Mouse (Mus musculus): ENCODE data around the gene Aloxe3. TPM values are rescaled to one million over a fixed set of nuclear protein-coding genes. Genes with fewer than 3 reads are reported as not detected.
A peak's percentile ranks its signal among the peaks of the same experiment; 100 is the strongest.
"Not testable (repeated sequence)": the region's sequence is repeated elsewhere in the genome, so short reads cannot be mapped to it uniquely, and the experiment has no call there.

Gene Aloxe3
- polyA plus RNA-seq, 1 experiment from 2014 or later, result 0.37 TPM

GRCm38 (mm10) chr11:69091566-69092385 lies 33.9 kb upstream of the Aloxe3 start:
- H3K27ac ChIP-seq (ENCODE audit: low read depth, low read length), result 0 out of 2 replicates have a peak overlapping the region, but pooled peaks have one; percentile 16
- WGBS (ENCODE audit: insufficient replicate concordance), result 59% methylated on average over 7 of the region's 7 CpGs
- no peak overlapping the region for H3K9ac ChIP-seq (ENCODE audit: low read depth, low read length)

GRCm38 (mm10) chr11:69092386-69092751 lies 33.3 kb upstream of the Aloxe3 start:
- no peaks in the 10 kb centered on the region for H3K27me3 ChIP-seq (ENCODE audit: control insufficient read depth, insufficient read depth, low read length)
- 0% methylated on average over 3 of the region's 3 CpGs for WGBS (ENCODE audit: insufficient replicate concordance)

More at GRCm38 (mm10) chr11:69091566-69092385, 33.9 kb upstream of the Aloxe3 start:
- H3K36me3 ChIP-seq (ENCODE audit: control insufficient read depth, insufficient read depth, low read length), result 0 out of 2 replicates have a peak, but pooled peaks cover 3% of the 10 kb centered on the region
- no peaks in the 10 kb centered on the region for H3K9me3 ChIP-seq (replicated peaks; ENCODE audit: control insufficient read depth, low read length)
- no peaks in the 10 kb centered on the region for H3K27me3 ChIP-seq (ENCODE audit: control insufficient read depth, insufficient read depth, low read length)
- H3K4me1 ChIP-seq (ENCODE audit: control insufficient read depth, insufficient read depth, low read length), result peaks cover 40% of the 10 kb centered on the region
- H3K4me3 ChIP-seq (ENCODE audit: low read depth, low read length), result no peak overlapping the region
- ATAC-seq (replicated peaks; ENCODE audit: insufficient number of reproducible peaks, low FRiP score, low TSS enrichment), result no peak
- H3K4me2 ChIP-seq, result no peak overlapping the region

GRCm38 (mm10) chr11:69092871-69093270 lies 32.8 kb upstream of the Aloxe3 start:
- Histone ChIP-seq H3K9me3 (replicated peaks; ENCODE audit: control insufficient read depth, low read length) (no peaks in the 10 kb centered on the region), H3K27ac (ENCODE audit: low read depth, low read length) (no peak overlapping the region), H3K4me1 (ENCODE audit: control insufficient read depth, insufficient read depth, low read length) (peaks cover 40% of the 10 kb centered on the region), H3K9ac (ENCODE audit: low read depth, low read length) (no peak overlapping the region), H3K27me3 (ENCODE audit: control insufficient read depth, insufficient read depth, low read length) (no peaks in the 10 kb centered on the region), H3K36me3 (ENCODE audit: control insufficient read depth, insufficient read depth, low read length) (0 out of 2 replicates have a peak, but pooled peaks cover 3% of the 10 kb centered on the region), H3K4me3 (ENCODE audit: low read depth, low read length) (no peak overlapping the region), H3K4me2 (no peak overlapping the region)
- 93% methylated on average over 4 of the region's 4 CpGs for WGBS (ENCODE audit: insufficient replicate concordance)
- no peak for ATAC-seq (replicated peaks; ENCODE audit: insufficient number of reproducible peaks, low FRiP score, low TSS enrichment)

More at GRCm38 (mm10) chr11:69092386-69092751, 33.3 kb upstream of the Aloxe3 start:
- H3K4me1 ChIP-seq (ENCODE audit: control insufficient read depth, insufficient read depth, low read length), result peaks cover 40% of the 10 kb centered on the region
- H3K36me3 ChIP-seq (ENCODE audit: control insufficient read depth, insufficient read depth, low read length), result 0 out of 2 replicates have a peak, but pooled peaks cover 3% of the 10 kb centered on the region
- H3K27ac ChIP-seq (ENCODE audit: low read depth, low read length), result no peak overlapping the region
- no peak overlapping the region for H3K9ac ChIP-seq (ENCODE audit: low read depth, low read length)
- H3K4me3 ChIP-seq (ENCODE audit: low read depth, low read length), result no peak overlapping the region
- no peak overlapping the region for H3K4me2 ChIP-seq
- ATAC-seq (replicated peaks; ENCODE audit: insufficient number of reproducible peaks, low FRiP score, low TSS enrichment), result no peak
- H3K9me3 ChIP-seq (replicated peaks; ENCODE audit: control insufficient read depth, low read length), result no peaks in the 10 kb centered on the region

- H3K4me2 ChIP-seq; H3K27ac ChIP-seq (ENCODE audit: low read depth, low read length); H3K4me3 ChIP-seq (ENCODE audit: low read depth, low read length); H3K36me3 ChIP-seq (ENCODE audit: control insufficient read depth, insufficient read depth, low read length); H3K9me3 ChIP-seq (replicated peaks; ENCODE audit: control insufficient read depth, low read length); H3K9ac ChIP-seq (ENCODE audit: low read depth, low read length); ATAC-seq (replicated peaks; ENCODE audit: insufficient number of reproducible peaks, low FRiP score, low TSS enrichment); H3K27me3 ChIP-seq (ENCODE audit: control insufficient read depth, insufficient read depth, low read length): not testable (repeated sequence)
- WGBS (ENCODE audit: insufficient replicate concordance), result 80% methylated on average over 7 of the region's 7 CpGs
- H3K4me1 ChIP-seq (ENCODE audit: control insufficient read depth, insufficient read depth, low read length), result peaks cover 49% of the 10 kb centered on the region
Observed at GRCm38 (mm10) chr11:69093856-69094255, 31.8 kb upstream of the Aloxe3 start.

GRCm38 (mm10) chr11:69094697-69095429 lies 30.8 kb upstream of the Aloxe3 start, which contains the start of gene Per1:
TSS of gene Per1 (plus strand) at chr11:69095217.
- peak within 1 kb of the TSS; percentile 44 for H3K4me3 ChIP-seq (ENCODE audit: low read depth, low read length)
- ATAC-seq (replicated peaks; ENCODE audit: insufficient number of reproducible peaks, low FRiP score, low TSS enrichment), result peak; percentile 89
- peak within 1 kb of the TSS; percentile 62 for H3K9ac ChIP-seq (ENCODE audit: low read depth, low read length)
- peak within 1 kb of the TSS; percentile 94 for H3K4me2 ChIP-seq
- H3K27ac ChIP-seq (ENCODE audit: low read depth, low read length), result peak within 1 kb of the TSS; percentile 88
- 0 out of 2 replicates have a peak, but pooled peaks cover 3% of the 10 kb centered on the region for H3K36me3 ChIP-seq (ENCODE audit: control insufficient read depth, insufficient read depth, low read length)
- no peaks in the 10 kb centered on the region for H3K9me3 ChIP-seq (replicated peaks; ENCODE audit: control insufficient read depth, low read length)
- H3K4me1 ChIP-seq (ENCODE audit: control insufficient read depth, insufficient read depth, low read length), result peaks cover 51% of the 10 kb centered on the region
- under 1% methylated on average over 37 of the region's 37 CpGs for WGBS (ENCODE audit: insufficient replicate concordance)
- no peaks in the 10 kb centered on the region for H3K27me3 ChIP-seq (ENCODE audit: control insufficient read depth, insufficient read depth, low read length)

GRCm38 (mm10) chr11:69095511-69096231 lies 30.0 kb upstream of the Aloxe3 start:
- Histone ChIP-seq H3K27me3 (ENCODE audit: control insufficient read depth, insufficient read depth, low read length) (no peaks in the 10 kb centered on the region), H3K9ac (ENCODE audit: low read depth, low read length) (peak overlapping the region; percentile 62), H3K36me3 (ENCODE audit: control insufficient read depth, insufficient read depth, low read length) (no peaks in the 10 kb centered on the region; the same call in 1 of the 2 replicates), H3K27ac (ENCODE audit: low read depth, low read length) (peak overlapping the region; percentile 88), H3K9me3 (replicated peaks; ENCODE audit: control insufficient read depth, low read length) (no peaks in the 10 kb centered on the region), H3K4me3 (ENCODE audit: low read depth, low read length) (peak overlapping the region; percentile 44), H3K4me2 (peak overlapping the region; percentile 94), H3K4me1 (ENCODE audit: control insufficient read depth, insufficient read depth, low read length) (peaks cover 52% of the 10 kb centered on the region)
- 2% methylated on average over 27 of the region's 27 CpGs for WGBS (ENCODE audit: insufficient replicate concordance)
- ATAC-seq (replicated peaks; ENCODE audit: insufficient number of reproducible peaks, low FRiP score, low TSS enrichment), result no peak

- peak overlapping the region; percentile 70 for H3K9ac ChIP-seq (ENCODE audit: low read depth, low read length)
- peaks cover 3% of the 10 kb centered on the region; the same call in 1 of the 2 replicates for H3K36me3 ChIP-seq (ENCODE audit: control insufficient read depth, insufficient read depth, low read length)
- H3K9me3 ChIP-seq (replicated peaks; ENCODE audit: control insufficient read depth, low read length), result no peaks in the 10 kb centered on the region
- peaks cover 54% of the 10 kb centered on the region for H3K4me1 ChIP-seq (ENCODE audit: control insufficient read depth, insufficient read depth, low read length)
- no peak for ATAC-seq (replicated peaks; ENCODE audit: insufficient number of reproducible peaks, low FRiP score, low TSS enrichment)
- peak overlapping the region; percentile 44 for H3K4me3 ChIP-seq (ENCODE audit: low read depth, low read length)
- no peaks in the 10 kb centered on the region for H3K27me3 ChIP-seq (ENCODE audit: control insufficient read depth, insufficient read depth, low read length)
- H3K27ac ChIP-seq (ENCODE audit: low read depth, low read length), result peak overlapping the region; percentile 96
- H3K4me2 ChIP-seq, result peak overlapping the region; percentile 94
- 11% methylated on average over 9 of the region's 9 CpGs for WGBS (ENCODE audit: insufficient replicate concordance)
Observed at GRCm38 (mm10) chr11:69096360-69096986, 29.2 kb upstream of the Aloxe3 start.

Measured in heart, embryonic 11.5 days (tissue).